Mouse (Mus musculus) lung, postnatal 0 days (tissue): Measurements from ENCODE around the gene Psors1c2.

Experiments used
- CTCF ChIP-seq: IDR thresholded peaks from 2 replicates; pipeline ENCODE4 v1.5.1; 2016; ENCODE audit warnings: antibody characterized with exemption, mild to moderate bottlenecking
- EP300 ChIP-seq: IDR thresholded peaks from 2 replicates; pipeline ENCODE4 v1.6.1; 2016; ENCODE audit warnings: antibody characterized with exemption, mild to moderate bottlenecking, control low read depth

DNA sequence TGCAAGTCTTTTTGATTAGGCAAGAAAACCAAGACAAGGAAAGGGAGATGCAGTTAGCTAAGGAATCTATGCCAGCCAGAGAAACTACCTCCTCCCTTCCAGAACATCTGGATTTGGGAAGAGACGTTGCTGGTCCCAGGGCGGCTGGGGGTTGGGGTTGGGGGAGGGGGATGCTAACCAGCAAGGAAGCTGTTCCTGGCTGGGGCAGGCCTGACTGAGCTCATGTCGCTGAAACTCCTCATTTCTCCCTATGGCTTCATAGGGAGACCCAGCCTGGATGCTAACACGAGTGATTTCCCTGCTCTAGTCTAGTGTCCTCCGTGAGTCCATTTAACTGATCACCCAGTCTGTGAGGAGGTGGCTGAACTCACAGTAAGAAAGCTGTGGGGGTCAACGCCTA lies 30.8 kb upstream of the Psors1c2 start:
- TF ChIP-seq CTCF = no peak
- TF ChIP-seq EP300 = no peak
